Mouse (Mus musculus): ENCODE results near the gene 1700010I14Rik. TPM values are rescaled to one million over a fixed set of nuclear protein-coding genes. Genes with fewer than 3 reads are reported as not detected.

1700010I14Rik gene
- polyA plus RNA-seq, 1 experiment: 0.59 TPM

DNA sequence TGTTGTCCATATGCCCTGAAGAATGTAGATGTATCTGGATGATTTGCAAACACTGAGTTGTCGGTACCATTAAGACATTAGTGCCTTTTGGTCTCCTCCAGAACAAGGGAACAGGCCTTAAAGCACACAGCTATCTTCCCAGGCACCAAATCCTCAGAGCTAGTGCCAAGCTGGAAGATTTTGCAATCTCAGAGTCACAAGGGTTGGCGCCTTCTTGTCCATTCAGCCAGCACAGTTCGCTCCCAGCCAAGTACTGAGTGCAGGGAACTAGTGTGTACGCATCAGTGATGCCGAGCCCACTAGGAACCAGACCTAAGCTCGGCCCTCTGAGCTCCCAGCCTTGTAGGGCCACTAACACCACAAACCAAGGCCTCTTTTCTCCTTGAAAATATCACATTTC is 23.0 kb upstream of the 1700010I14Rik start:
- Histone ChIP-seq H3K27ac (ENCODE audit: insufficient read depth, low read depth, low read length) (no peak overlapping the region), H3K4me1 (ENCODE audit: control insufficient read depth, insufficient read depth, low read length) (no peaks in the 10 kb centered on the region), H3K4me3 (ENCODE audit: insufficient read depth, low read depth, low read length) (no peak overlapping the region), H3K36me3 (ENCODE audit: control insufficient read depth, insufficient read depth, low read length) (no peaks in the 10 kb centered on the region), H3K27me3 (replicated peaks; ENCODE audit: control insufficient read depth, insufficient read depth, low read length) (no peaks in the 10 kb centered on the region)
- DNase-seq: no peak
- no peak for TF ChIP-seq CTCF (conservative IDR thresholded peaks at IDR 0.05; ENCODE audit: insufficient read depth, insufficient read length, low read depth, low read length)
- no peak for TF ChIP-seq POLR2A (IDR thresholded peaks at IDR 0.05; ENCODE audit: low read depth, low read length)
- WGBS: 90% methylated on average over 6 of the region's 6 CpGs

DNA sequence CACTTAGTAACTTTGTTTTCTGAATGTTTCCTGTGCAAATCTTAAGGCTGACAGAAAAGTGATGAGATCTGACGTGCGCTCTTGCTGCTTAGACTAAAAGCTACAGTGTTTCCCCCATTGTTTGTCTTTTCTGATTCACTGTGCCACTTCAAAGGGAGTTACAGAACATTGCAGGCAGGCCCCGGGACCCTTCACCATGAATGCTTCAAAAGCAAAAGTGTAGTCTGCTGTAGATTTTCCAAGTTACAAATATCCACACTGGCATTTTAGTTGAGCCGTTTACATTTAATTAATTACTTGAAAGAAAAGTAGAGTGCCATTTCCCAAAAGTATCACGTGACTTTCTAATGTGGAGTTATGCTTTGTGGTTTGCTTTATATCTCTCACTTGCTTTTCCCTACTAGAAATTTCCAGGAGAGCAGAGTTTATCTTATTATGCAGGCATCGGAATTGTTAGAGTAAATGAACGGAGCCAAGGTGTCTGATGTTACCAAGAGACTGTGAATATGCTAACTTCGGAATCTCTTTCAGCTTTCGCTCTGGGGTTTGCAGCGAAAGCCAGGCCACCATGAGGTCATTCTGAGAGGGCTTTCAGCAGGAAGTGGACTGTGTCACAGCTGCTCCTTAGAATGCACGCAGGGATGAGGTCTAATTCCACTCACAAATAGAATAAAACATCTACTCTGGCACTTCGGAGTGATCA is 15.8 kb upstream of the 1700010I14Rik start:
- H3K27me3 ChIP-seq (replicated peaks; ENCODE audit: control insufficient read depth, insufficient read depth, low read length): no peaks in the 10 kb centered on the region
- no peaks in the 10 kb centered on the region for H3K36me3 ChIP-seq (ENCODE audit: control insufficient read depth, insufficient read depth, low read length)
- no peak for DNase-seq
- H3K4me3 ChIP-seq (ENCODE audit: insufficient read depth, low read depth, low read length): no peak overlapping the region
- TF ChIP-seq POLR2A (IDR thresholded peaks at IDR 0.05; ENCODE audit: low read depth, low read length) (no peak), CTCF (conservative IDR thresholded peaks at IDR 0.05; ENCODE audit: insufficient read depth, insufficient read length, low read depth, low read length) (no peak)
- no peaks in the 10 kb centered on the region for H3K4me1 ChIP-seq (ENCODE audit: control insufficient read depth, insufficient read depth, low read length)
- 30% methylated on average over 12 of the region's 12 CpGs for WGBS
- H3K27ac ChIP-seq (ENCODE audit: insufficient read depth, low read depth, low read length): no peak overlapping the region

DNA sequence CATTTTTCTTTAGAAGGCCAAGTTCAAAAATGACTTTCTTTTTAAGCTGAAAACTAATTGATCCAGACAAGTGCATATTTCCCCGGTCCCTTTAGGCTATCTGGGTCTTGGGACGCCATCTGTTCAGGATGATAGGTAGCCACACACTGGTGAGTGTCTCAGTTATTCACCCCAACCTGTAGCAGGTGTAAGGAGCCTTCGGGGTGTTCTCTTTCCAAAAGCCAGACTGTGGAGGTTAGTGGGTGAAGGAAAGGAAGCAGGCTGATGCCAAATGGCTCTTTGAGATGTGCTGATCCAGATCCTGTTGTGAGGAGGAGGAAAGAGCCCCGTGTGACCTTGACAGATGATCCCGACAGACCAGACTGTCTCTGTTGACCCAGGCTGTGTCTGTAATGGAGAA is 14.8 kb upstream of the 1700010I14Rik start:
- Histone ChIP-seq H3K27ac (ENCODE audit: insufficient read depth, low read depth, low read length) (no peak overlapping the region), H3K4me3 (ENCODE audit: insufficient read depth, low read depth, low read length) (no peak overlapping the region), H3K4me1 (ENCODE audit: control insufficient read depth, insufficient read depth, low read length) (no peaks in the 10 kb centered on the region), H3K36me3 (ENCODE audit: control insufficient read depth, insufficient read depth, low read length) (no peaks in the 10 kb centered on the region), H3K27me3 (replicated peaks; ENCODE audit: control insufficient read depth, insufficient read depth, low read length) (no peaks in the 10 kb centered on the region)
- TF ChIP-seq POLR2A (IDR thresholded peaks at IDR 0.05; ENCODE audit: low read depth, low read length): no peak
- no peak for TF ChIP-seq CTCF (conservative IDR thresholded peaks at IDR 0.05; ENCODE audit: insufficient read depth, insufficient read length, low read depth, low read length)
- WGBS: 65% methylated on average over 5 of the region's 5 CpGs
- no peak for DNase-seq

GRCm38 (mm10) chr17:8974423-8974822 is 13.7 kb upstream of the 1700010I14Rik start:
- H3K4me1 ChIP-seq (ENCODE audit: control insufficient read depth, insufficient read depth, low read length): no peaks in the 10 kb centered on the region
- WGBS: 56% methylated on average over 7 of the region's 7 CpGs
- no peak overlapping the region for H3K27ac ChIP-seq (ENCODE audit: insufficient read depth, low read depth, low read length)
- H3K27me3 ChIP-seq (replicated peaks; ENCODE audit: control insufficient read depth, insufficient read depth, low read length): no peaks in the 10 kb centered on the region
- no peak for DNase-seq
- H3K4me3 ChIP-seq (ENCODE audit: insufficient read depth, low read depth, low read length): no peak overlapping the region
- H3K36me3 ChIP-seq (ENCODE audit: control insufficient read depth, insufficient read depth, low read length): no peaks in the 10 kb centered on the region
- no peak for TF ChIP-seq POLR2A (IDR thresholded peaks at IDR 0.05; ENCODE audit: low read depth, low read length)
- no peak for TF ChIP-seq CTCF (conservative IDR thresholded peaks at IDR 0.05; ENCODE audit: insufficient read depth, insufficient read length, low read depth, low read length)

- no peak for DNase-seq
- Histone ChIP-seq H3K36me3 (ENCODE audit: control insufficient read depth, insufficient read depth, low read length) (no peaks in the 10 kb centered on the region), H3K4me3 (ENCODE audit: insufficient read depth, low read depth, low read length) (no peak overlapping the region), H3K27me3 (replicated peaks; ENCODE audit: control insufficient read depth, insufficient read depth, low read length) (no peaks in the 10 kb centered on the region), H3K27ac (ENCODE audit: insufficient read depth, low read depth, low read length) (no peak overlapping the region), H3K4me1 (ENCODE audit: control insufficient read depth, insufficient read depth, low read length) (no peaks in the 10 kb centered on the region)
- TF ChIP-seq POLR2A (IDR thresholded peaks at IDR 0.05; ENCODE audit: low read depth, low read length) (no peak), CTCF (conservative IDR thresholded peaks at IDR 0.05; ENCODE audit: insufficient read depth, insufficient read length, low read depth, low read length) (no peak)
- WGBS: 44% methylated on average over 6 of the region's 6 CpGs
Observed at GRCm38 (mm10) chr17:8974823-8975397, 13.2 kb upstream of the 1700010I14Rik start.

GRCm38 (mm10) chr17:8976745-8977144 is 11.4 kb upstream of the 1700010I14Rik start:
- Histone ChIP-seq H3K4me3 (ENCODE audit: insufficient read depth, low read depth, low read length) (no peak overlapping the region), H3K27ac (ENCODE audit: insufficient read depth, low read depth, low read length) (no peak overlapping the region), H3K27me3 (replicated peaks; ENCODE audit: control insufficient read depth, insufficient read depth, low read length) (no peaks in the 10 kb centered on the region), H3K36me3 (ENCODE audit: control insufficient read depth, insufficient read depth, low read length) (no peaks in the 10 kb centered on the region), H3K4me1 (ENCODE audit: control insufficient read depth, insufficient read depth, low read length) (no peaks in the 10 kb centered on the region)
- no peak for TF ChIP-seq POLR2A (IDR thresholded peaks at IDR 0.05; ENCODE audit: low read depth, low read length)
- TF ChIP-seq CTCF (conservative IDR thresholded peaks at IDR 0.05; ENCODE audit: insufficient read depth, insufficient read length, low read depth, low read length): no peak
- 92% methylated on average over 6 of the region's 6 CpGs for WGBS
- DNase-seq: no peak

DNA sequence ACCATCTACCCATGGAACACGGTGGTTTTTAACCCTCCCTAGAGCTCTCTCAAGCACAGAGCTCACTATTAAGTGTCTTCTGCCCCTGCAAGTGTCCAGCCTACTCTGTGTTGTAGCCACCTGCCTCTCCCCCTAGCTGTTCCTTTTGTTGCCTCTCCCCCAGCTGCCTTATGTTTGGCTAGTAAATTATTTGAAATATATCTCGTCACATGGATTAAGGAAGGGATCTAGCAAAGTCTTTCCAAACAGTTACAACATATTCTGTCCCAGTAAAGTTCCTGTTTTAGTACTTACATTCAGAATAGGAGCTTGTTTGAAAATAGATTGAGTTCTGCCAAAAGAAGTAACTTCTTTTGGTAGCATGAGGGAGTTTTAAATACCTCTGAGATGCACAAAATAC is 10.9 kb upstream of the 1700010I14Rik start:
- H3K4me3 ChIP-seq (ENCODE audit: insufficient read depth, low read depth, low read length): no peak overlapping the region
- no peaks in the 10 kb centered on the region for H3K27me3 ChIP-seq (replicated peaks; ENCODE audit: control insufficient read depth, insufficient read depth, low read length)
- TF ChIP-seq POLR2A (IDR thresholded peaks at IDR 0.05; ENCODE audit: low read depth, low read length): no peak
- no peak for TF ChIP-seq CTCF (conservative IDR thresholded peaks at IDR 0.05; ENCODE audit: insufficient read depth, insufficient read length, low read depth, low read length)
- H3K4me1 ChIP-seq (ENCODE audit: control insufficient read depth, insufficient read depth, low read length): no peaks in the 10 kb centered on the region
- DNase-seq: no peak
- WGBS: 64% methylated on average over 2 of the region's 2 CpGs
- no peak overlapping the region for H3K27ac ChIP-seq (ENCODE audit: insufficient read depth, low read depth, low read length)
- no peaks in the 10 kb centered on the region for H3K36me3 ChIP-seq (ENCODE audit: control insufficient read depth, insufficient read depth, low read length)
